Mouse (Mus musculus) lung, postnatal 10 days (tissue): ENCODE measurements at regions not wholly inside any gene's neighbourhood (a gene's known extent, or its start where the extent isn't known, plus 50 kb on each side); places are given as distances from the start of the nearest gene placed in this dataset.

ENCODE experiments used
- DNase-seq: peaks from one replicate; pipeline ENCODE4 v3.0.0; 2021

GRCm38 (mm10) chrX:76680890-76681289, 78.2 kb upstream of the Cldn34d start:
- DNase-seq: peak; percentile 0
